Mouse (Mus musculus) bone marrow, adult 2 months (tissue): ENCODE data around the gene Rdh16. TPM values are rescaled to one million over a fixed set of nuclear protein-coding genes. Genes with fewer than 3 reads are reported as not detected.
"Not testable (repeated sequence)": the region's sequence is repeated elsewhere in the genome, so short reads cannot be mapped to it uniquely, and the experiment has no call there.

Experiments
- H3K27ac ChIP-seq: fragments of 200-500 bp; 2 replicates; pipeline ENCODE4 v1.5.1; 2012; ENCODE audit warnings: low read depth, mild to moderate bottlenecking, control low read depth, inconsistent platforms, low read length; ENCODE audit not compliant: control insufficient read depth, poor library complexity, insufficient read depth
- H3K4me1 ChIP-seq: fragments of 200-500 bp; 2 replicates; pipeline ENCODE4 v1.6.1; 2011; ENCODE audit warnings: low read length; ENCODE audit not compliant: control insufficient read depth, insufficient read depth
- H3K4me3 ChIP-seq: fragments of 200-500 bp; replicated peaks from 2 replicates; pipeline ENCODE3; 2011; ENCODE audit warnings: mild to moderate bottlenecking, low read depth, low read length, control low read depth; ENCODE audit not compliant: control insufficient read depth
- CTCF ChIP-seq: fragments of 200-500 bp; IDR thresholded peaks from 2 replicates; pipeline ENCODE4 v1.5.1; 2011; ENCODE audit warnings: low read length, control low read depth; ENCODE audit not compliant: control insufficient read depth, insufficient read depth
- POLR2A ChIP-seq: fragments of 200-500 bp; IDR thresholded peaks from 2 replicates; pipeline ENCODE4 v1.6.1; 2011; ENCODE audit warnings: low read depth, mild to moderate bottlenecking, control low read depth, low read length, borderline replicate concordance; ENCODE audit not compliant: control insufficient read depth
- WGBS: fragments of 180-500 bp; shearing (Covaris S2); methylation state at CpG from one replicate; pipeline ENCODE4 v1.1.7; 2018; 5-methylcytosine and 5-hydroxymethylcytosine counted together
- polyA plus RNA-seq: library from polyadenylated mRNA; stranded (reverse); fragments of >200 nt; gene quantifications from 2 replicates; pipeline ENCODE4 v1.2.4, GENCODE M21; 2011; ENCODE audit warnings: low replicate concordance; ENCODE audit not compliant: missing spikeins, insufficient read depth, insufficient read length

The Rdh16 gene
- polyA plus RNA-seq: 0.62 TPM in 1 of 2 replicates, not detected in the other

- H3K27ac ChIP-seq: no peak within 1 kb of the TSS
- no peaks in the 10 kb centered on the region for H3K4me1 ChIP-seq
- 79% methylated on average over 6 of the region's 6 CpGs for WGBS
- TF ChIP-seq POLR2A (no peak), CTCF (no peak)
- H3K4me3 ChIP-seq: no peak within 1 kb of the TSS
Measured at GRCm38 (mm10) chr10:127800891-127801290, at the start of gene Rdh16. TSS of gene Rdh16 (plus strand) at chr10:127801152.

DNA sequence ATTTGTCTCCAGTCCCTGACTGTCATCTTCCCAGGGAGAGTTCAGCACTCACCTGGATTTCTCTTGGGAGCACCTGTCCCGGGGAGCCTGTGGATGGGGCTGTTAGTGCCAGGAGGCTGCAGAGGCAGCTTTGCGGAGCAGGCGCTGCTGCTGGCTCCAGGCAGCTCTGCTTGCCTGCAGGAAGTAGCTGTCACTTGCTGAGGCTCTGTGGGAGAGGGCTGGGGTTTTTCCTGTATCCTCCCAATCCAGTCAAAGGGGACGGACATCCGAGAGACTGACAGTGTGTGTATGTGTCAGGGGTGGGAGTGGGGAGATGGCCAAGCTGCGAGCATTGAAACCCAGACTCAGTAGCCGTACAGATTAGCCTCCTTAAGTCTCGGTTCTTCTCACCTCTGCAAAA is 49.4 kb upstream of the Rdh16 start, which contains the start of gene Gpr182:
Gpr182 (minus strand) TSS at position 185 of the 400 bp plus-strand sequence.
- no peak for TF ChIP-seq POLR2A
- TF ChIP-seq CTCF: no peak
- WGBS: 50% methylated on average over 8 of the region's 8 CpGs
- no peak within 1 kb of the TSS for H3K27ac ChIP-seq
- no peak within 1 kb of the TSS for H3K4me3 ChIP-seq
- H3K4me1 ChIP-seq: no peaks in the 10 kb centered on the region; the same call in 1 of the 2 replicates

- H3K27ac ChIP-seq: no peak overlapping the region
- no peaks in the 10 kb centered on the region; the same call in 1 of the 2 replicates for H3K4me1 ChIP-seq
- 69% methylated on average over 6 of the region's 6 CpGs for WGBS
Measured at GRCm38 (mm10) chr10:127754566-127755166, 46.3 kb upstream of the Rdh16 start.

DNA sequence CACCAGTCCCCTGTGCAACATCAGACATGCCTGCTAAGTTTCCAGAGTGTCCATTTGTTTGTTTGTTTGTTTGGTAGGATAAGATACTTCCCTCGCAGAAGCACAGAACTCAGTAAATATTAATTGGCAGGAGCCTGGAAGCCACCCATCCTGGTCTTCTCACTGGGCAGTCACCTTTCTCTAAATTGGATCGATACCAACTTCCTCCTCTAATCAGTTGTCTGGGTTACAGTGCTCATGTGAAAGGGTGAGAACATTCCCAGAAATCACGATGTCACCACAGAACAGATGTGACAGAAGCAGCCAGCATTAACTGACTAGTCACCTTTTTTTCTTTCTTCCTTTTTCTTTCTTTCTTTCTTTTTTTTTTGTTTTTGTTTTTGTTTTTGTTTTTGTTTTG is 45.7 kb upstream of the Rdh16 start:
- Histone ChIP-seq H3K4me1 (no peaks in the 10 kb centered on the region), H3K4me3 (no peak overlapping the region), H3K27ac (no peak overlapping the region)
- WGBS: 38% methylated on average over 3 of the region's 3 CpGs
- TF ChIP-seq CTCF (no peak), POLR2A (no peak)

More at GRCm38 (mm10) chr10:127754566-127755166, 46.3 kb upstream of the Rdh16 start:
- TF ChIP-seq POLR2A (no peak), CTCF (no peak)
- H3K4me3 ChIP-seq: no peak overlapping the region

DNA sequence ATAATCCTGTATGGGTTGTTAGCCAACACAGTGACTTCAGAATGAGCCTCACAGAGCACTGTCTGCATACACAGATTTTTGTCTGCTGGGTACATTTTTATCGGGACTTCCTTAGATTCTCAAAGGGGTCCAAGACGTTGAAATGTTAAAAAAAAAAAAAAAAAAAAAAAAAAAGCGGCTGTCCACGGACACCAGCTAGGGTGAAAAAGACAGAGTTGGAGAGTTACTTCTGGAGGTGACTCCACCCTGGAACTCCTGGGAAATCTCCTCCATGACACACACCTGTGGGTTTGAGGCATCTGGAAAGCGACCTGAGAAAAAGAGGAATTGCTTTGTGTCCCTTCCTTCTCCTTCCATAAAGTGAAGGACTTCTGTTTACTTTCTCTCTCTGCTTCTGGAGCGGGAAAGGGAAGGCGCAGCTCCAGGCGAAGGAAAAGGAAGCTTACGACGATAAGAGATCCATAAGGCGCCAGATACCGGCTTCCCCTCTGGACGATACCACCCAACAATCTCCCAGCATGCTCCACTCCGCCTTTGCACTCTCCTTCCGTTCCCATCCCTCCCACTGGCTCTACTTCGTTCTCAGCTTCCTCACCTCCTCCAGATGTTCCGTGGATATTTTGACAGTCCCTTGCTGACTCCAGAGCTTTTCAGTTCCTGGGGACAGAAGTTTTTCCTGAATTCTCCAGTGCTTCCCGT is 45.0 kb upstream of the Rdh16 start:
- Histone ChIP-seq H3K27ac (no peak overlapping the region), H3K4me3 (no peak overlapping the region), H3K4me1 (no peaks in the 10 kb centered on the region)
- WGBS: 38% methylated on average over 18 of the region's 18 CpGs
- TF ChIP-seq CTCF: no peak
- TF ChIP-seq POLR2A: no peak

DNA sequence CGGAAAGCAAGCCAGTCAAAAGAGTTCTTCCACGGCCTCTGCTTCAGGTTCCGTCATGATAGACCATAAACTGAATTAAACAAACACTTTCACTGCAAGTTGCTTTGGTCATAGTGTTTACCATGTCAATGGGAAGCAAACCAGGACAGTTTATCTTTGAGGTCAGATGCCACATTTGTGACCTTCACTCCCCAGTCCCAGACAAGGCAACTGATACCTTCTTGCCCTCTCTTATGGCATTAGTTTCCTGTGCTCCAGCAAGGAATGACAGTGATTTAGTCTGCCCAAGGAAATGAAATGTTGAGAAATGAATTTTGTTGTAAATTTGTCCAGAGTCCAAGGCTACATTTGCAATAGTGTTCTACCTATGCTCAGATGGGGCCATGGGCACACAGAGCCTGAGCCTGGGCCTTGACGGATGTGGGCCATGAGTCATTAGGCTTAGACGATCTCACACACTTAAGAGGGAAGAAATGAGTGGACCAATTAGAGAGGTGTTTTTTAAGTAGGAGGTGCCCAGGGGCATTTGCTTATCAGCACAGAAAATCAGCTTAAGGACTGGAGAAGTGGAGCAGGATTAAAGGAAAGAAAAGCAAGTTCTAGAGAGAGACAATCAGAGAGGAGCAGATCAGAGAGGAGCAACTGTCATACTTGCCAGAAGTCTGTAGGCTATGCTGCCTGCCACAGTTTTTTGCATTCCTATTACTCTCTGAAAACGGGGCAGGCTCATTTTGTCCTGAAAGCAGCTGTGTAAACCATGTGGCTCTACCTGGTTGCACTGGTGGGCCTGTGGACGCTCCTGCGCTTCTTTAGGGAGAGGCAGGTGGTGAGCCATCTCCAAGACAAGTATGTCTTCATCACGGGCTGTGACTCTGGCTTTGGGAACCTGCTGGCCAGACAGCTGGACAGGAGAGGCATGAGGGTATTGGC is 41.5 kb upstream of the Rdh16 start, which contains the start of the genes Rdh1 and Rdh16f1:
Rdh1 (plus strand) TSS at position 541 of the 930 bp plus-strand sequence.
Rdh16f1 (plus strand) TSS at position 607 of the 930 bp plus-strand sequence.
- Histone ChIP-seq H3K4me1 (no peaks in the 10 kb centered on the region), H3K4me3 (no peak within 1 kb of the TSS), H3K27ac (no peak within 1 kb of the TSS)
- no peak for TF ChIP-seq CTCF
- TF ChIP-seq POLR2A: no peak
- WGBS: 74% methylated on average over 9 of the region's 9 CpGs

- H3K4me1 ChIP-seq, H3K27ac ChIP-seq, H3K4me3 ChIP-seq: not testable (repeated sequence)
- 80% methylated on average over 10 of the region's 10 CpGs for WGBS
Measured at GRCm38 (mm10) chr10:127762926-127763325, 38.0 kb upstream of the Rdh16 start.
